15 mouse cellular contexts compared by ENCODE assay signal in the genomic region with DNA sequence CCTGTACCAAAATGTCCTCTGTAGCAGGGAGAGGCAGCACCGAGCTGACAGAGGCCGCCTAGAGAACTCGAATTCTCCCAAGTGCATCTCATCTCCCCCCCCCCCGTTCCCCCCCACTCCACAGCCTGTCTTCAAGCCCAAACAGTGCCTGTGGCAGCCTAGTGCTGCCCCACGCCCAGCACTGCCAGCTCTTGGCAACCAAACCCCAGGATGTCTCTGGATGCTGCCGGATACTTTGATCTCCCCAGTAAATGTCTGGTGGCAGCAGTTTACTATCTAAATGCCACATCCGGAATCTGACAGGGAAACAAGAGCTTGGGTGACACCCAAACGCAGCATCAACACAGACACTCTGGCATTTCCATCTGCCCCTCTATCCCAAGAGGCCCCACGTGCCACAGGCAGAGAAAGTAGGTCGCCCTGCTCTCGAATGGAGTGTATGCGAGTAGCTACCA.
DNase-seq lines count a peak whose midpoint lies in the region; ATAC-seq lines count a peak whose summit lies in the region.
"Had no signal": no experiment of that assay in that cellular context is flagged by ENCODE, and none has a peak within 500 bp of the region (broad histone marks: within the 10 kb centered on the region; RNA-seq: fewer than 3 reads in every experiment).

No protein-coding gene starts in this region.

- no peaks in the 10 kb centered on the region for H3K27me3 ChIP-seq in midbrain, embryonic 14.5 days (ENCODE audit: control insufficient read depth, insufficient read depth, low read length)
- H3K27me3 ChIP-seq: intestine, embryonic 15.5 days; limb, embryonic 13.5 days; neural tube, embryonic 13.5 days had no signal

- H3K4me2 ChIP-seq in midbrain, embryonic 14.5 days (ENCODE audit: low read length): no peak overlapping the region
- H3K4me2 ChIP-seq: intestine, embryonic 15.5 days; limb, embryonic 13.5 days; neural tube, embryonic 13.5 days had no signal

- no peaks in the 10 kb centered on the region for H3K36me3 ChIP-seq in midbrain, embryonic 14.5 days (ENCODE audit: control insufficient read depth, insufficient read depth, low read length)
- H3K36me3 ChIP-seq: intestine, embryonic 15.5 days; limb, embryonic 13.5 days; neural tube, embryonic 13.5 days had no signal

- DNase-seq in adrenal gland, adult (ENCODE audit: inconsistent age in 2 of 2, low spot score in 1 of 2): peak; percentile 17 to 42
- no peak for DNase-seq in adrenal gland, postnatal 4 days (ENCODE audit: low spot score in 2 of 2)
- peak; percentile 38 to 43 for DNase-seq in layer of hippocampus, postnatal 10 days (ENCODE audit: low spot score in 2 of 2)
- DNase-seq in layer of hippocampus, adult 9-11 months: no peak
- DNase-seq in cerebellum, postnatal 25 days: peak; percentile 60 to 63
- peak; percentile 57 for DNase-seq in midbrain, embryonic 14.5 days
- DNase-seq in frontal cortex, postnatal 14 days (ENCODE audit: low spot score in 2 of 2): no peak
- DNase-seq: gastrocnemius, postnatal 36 days; spleen, adult 18-20 months; thymus, postnatal 14 days had no signal

- H3K9ac ChIP-seq in midbrain, embryonic 14.5 days (replicated peaks; ENCODE audit: low read length): no peak overlapping the region
- H3K9ac ChIP-seq: intestine, embryonic 15.5 days; limb, embryonic 13.5 days; neural tube, embryonic 13.5 days had no signal

- H3K4me3 ChIP-seq in midbrain, embryonic 14.5 days (replicated peaks; ENCODE audit: low read depth, low read length): no peak overlapping the region
- H3K4me3 ChIP-seq: intestine, embryonic 15.5 days; limb, embryonic 13.5 days; neural tube, embryonic 13.5 days had no signal

- H3K27ac ChIP-seq in midbrain, embryonic 14.5 days (replicated peaks; ENCODE audit: low read depth, low read length): peak overlapping the region; percentile 55; the same call in 1 of the 2 replicates
- H3K27ac ChIP-seq: intestine, embryonic 15.5 days; limb, embryonic 13.5 days; macrophage; neural tube, embryonic 13.5 days had no signal

- WGBS in midbrain, embryonic 14.5 days: 37% methylated on average over 12 of the region's 12 CpGs

- 0 out of 2 replicates have a peak, but pooled peaks cover 10% of the 10 kb centered on the region for H3K4me1 ChIP-seq in midbrain, embryonic 14.5 days (ENCODE audit: control insufficient read depth, insufficient read depth, low read length)
- H3K4me1 ChIP-seq: intestine, embryonic 15.5 days; limb, embryonic 13.5 days had no signal

- ATAC-seq in midbrain, embryonic 14.5 days (ENCODE audit: low FRiP score, low TSS enrichment): no peak
- ATAC-seq in granulocyte monocyte progenitor cell, adult 5-6 weeks (replicated peaks; ENCODE audit: poor library complexity, severe bottlenecking): no peak
- ATAC-seq: intestine, embryonic 15.5 days had no signal

- no peaks in the 10 kb centered on the region for H3K9me3 ChIP-seq in midbrain, embryonic 14.5 days (ENCODE audit: control insufficient read depth, low read length)
- H3K9me3 ChIP-seq: intestine, embryonic 15.5 days; limb, embryonic 13.5 days; neural tube, embryonic 13.5 days had no signal

Comparison
In these comparisons a context has a peak if more than half of its experiments do, and no peak if none do; other contexts are left out.
1. DNase-seq: peak in adrenal gland, adult (2 of 2), layer of hippocampus, postnatal 10 days (2 of 2), cerebellum, postnatal 25 days (2 of 2) and midbrain, embryonic 14.5 days (single experiment); none in adrenal gland, postnatal 4 days (0 of 2), layer of hippocampus, adult 9-11 months (single experiment) and frontal cortex, postnatal 14 days (0 of 2).